Mouse (Mus musculus): ENCODE data around the gene Olfr1474. TPM values are rescaled to one million over a fixed set of nuclear protein-coding genes. Genes with fewer than 3 reads are reported as not detected.
"Not testable (repeated sequence)": the region's sequence is repeated elsewhere in the genome, so short reads cannot be mapped to it uniquely, and the experiment has no call there.

Gene Olfr1474
- polyA plus RNA-seq (2012; rRNA removed), result not detected in 2 replicates

DNA sequence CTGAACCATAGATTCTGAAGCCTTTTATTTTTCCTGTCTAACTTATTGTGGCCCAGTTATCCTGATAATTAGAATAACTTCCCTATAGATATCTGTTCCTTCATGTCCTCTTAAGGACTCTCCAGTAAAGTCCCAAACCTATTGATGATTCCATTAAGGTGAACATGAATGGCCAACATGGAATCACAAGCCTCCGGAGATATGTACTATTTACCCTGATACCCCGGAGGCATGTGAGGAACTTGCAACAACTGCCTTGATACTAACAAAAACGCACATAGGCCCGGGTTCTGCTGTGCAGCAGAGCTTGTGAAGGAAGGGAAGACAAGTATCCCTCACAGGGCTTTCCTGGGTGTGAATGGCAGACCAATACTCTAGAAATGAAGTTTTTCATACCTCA lies at the start of gene Olfr1474:
Gene Olfr1474, plus strand, starts transcription at position 301 of the 400 bp plus-strand sequence.
- H3K27me3 ChIP-seq (ENCODE audit: control insufficient read depth, insufficient read depth, low read length); H3K36me3 ChIP-seq (ENCODE audit: control insufficient read depth, insufficient read depth, low read length); H3K27ac ChIP-seq (ENCODE audit: insufficient read depth, low read depth, low read length); H3K4me3 ChIP-seq (ENCODE audit: low read depth, low read length); H3K4me1 ChIP-seq (ENCODE audit: control insufficient read depth, insufficient read depth, insufficient read length, low read length): not testable (repeated sequence)
- 71% methylated on average over 4 of the region's 4 CpGs for WGBS

DNA sequence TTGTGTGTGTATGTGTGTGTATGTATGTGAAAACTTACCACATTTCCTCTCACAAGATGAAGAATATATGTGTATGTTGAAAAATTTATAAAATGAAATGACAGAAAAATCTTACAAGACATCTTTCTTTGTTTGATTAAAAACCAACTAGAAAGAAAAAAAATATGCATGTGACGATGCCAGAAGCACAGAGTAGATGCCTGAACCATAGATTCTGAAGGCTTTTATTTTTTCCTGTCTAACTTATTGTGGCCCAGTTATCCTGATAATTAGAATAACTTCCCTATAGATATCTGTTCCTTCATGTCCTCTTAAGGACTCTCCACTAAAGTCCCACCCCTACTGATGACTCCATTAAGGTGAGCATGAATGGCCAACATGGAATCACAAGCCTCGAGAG lies 26.3 kb upstream of the Olfr1474 start, which contains the start of gene Olfr1471:
Gene Olfr1471, plus strand, starts transcription at position 301 of the 400 bp plus-strand sequence.
- not testable (repeated sequence) for H3K36me3 ChIP-seq (ENCODE audit: control insufficient read depth, insufficient read depth, low read length); H3K4me3 ChIP-seq (ENCODE audit: low read depth, low read length); H3K4me1 ChIP-seq (ENCODE audit: control insufficient read depth, insufficient read depth, insufficient read length, low read length); H3K27ac ChIP-seq (ENCODE audit: insufficient read depth, low read depth, low read length); H3K27me3 ChIP-seq (ENCODE audit: control insufficient read depth, insufficient read depth, low read length)
- 58% methylated on average over 2 of the region's 2 CpGs for WGBS

DNA sequence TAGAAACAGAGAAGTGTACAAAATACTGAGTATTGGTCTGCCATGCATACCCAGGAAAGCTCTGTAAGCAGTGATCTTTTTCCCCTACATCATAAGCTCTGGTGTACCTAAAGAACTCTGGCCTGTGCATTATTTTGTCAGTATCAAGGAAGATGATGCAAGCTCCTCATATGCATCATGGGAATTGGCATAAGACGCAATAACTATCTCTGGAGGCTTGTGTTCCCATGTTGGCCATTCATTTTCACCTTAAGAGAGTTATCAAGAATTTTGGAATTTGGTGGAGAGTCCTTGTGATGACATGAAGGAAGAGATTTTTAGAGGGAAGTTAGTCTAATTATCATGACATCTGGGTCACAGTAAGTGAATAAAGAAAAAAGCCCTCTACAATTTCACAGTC lies 13.4 kb upstream of the Olfr1474 start, which contains the start of gene Olfr1472:
Gene Olfr1472, minus strand, starts transcription at position 101 of the 400 bp plus-strand sequence.
- no peak within 1 kb of the TSS for H3K27ac ChIP-seq (ENCODE audit: insufficient read depth, low read depth, low read length)
- H3K4me1 ChIP-seq (ENCODE audit: control insufficient read depth, insufficient read depth, insufficient read length, low read length), result no peaks in the 10 kb centered on the region
- H3K4me3 ChIP-seq (ENCODE audit: low read depth, low read length), result no peak within 1 kb of the TSS
- no peaks in the 10 kb centered on the region for H3K27me3 ChIP-seq (ENCODE audit: control insufficient read depth, insufficient read depth, low read length)
- no peaks in the 10 kb centered on the region for H3K36me3 ChIP-seq (ENCODE audit: control insufficient read depth, insufficient read depth, low read length)
- TF ChIP-seq CTCF (IDR thresholded peaks at IDR 0.05; ENCODE audit: extremely low read depth, insufficient read length, insufficient replicate concordance, low read depth, low read length) (no peak), POLR2A (IDR thresholded peaks at IDR 0.05; ENCODE audit: low read depth, low read length) (no peak)
- WGBS, result 68% methylated on average over 1 of the region's 1 CpGs

DNA sequence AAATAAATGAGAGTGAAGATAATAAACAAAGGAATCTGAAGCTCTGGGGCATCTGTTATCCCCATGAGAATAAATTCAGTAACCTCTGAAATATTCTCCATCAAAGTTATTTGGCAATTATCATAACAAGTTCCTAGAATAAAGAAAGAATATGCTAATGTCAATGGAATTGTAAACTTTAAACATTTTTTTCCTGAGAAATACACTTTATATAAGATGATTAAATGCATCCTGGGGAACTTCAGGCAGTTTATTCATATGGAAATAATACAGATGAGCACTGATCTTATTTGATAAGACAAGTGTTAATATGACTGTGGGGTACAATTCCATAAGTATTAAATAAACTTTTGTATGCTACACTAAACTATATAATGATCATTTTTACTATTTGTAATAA lies 10.7 kb downstream of the Olfr1474 start, which contains the start of gene Olfr1475:
Gene Olfr1475, minus strand, starts transcription at position 101 of the 400 bp plus-strand sequence.
- no peak for TF ChIP-seq CTCF (IDR thresholded peaks at IDR 0.05; ENCODE audit: extremely low read depth, insufficient read length, insufficient replicate concordance, low read depth, low read length)
- Histone ChIP-seq H3K4me1 (ENCODE audit: control insufficient read depth, insufficient read depth, insufficient read length, low read length) (no peaks in the 10 kb centered on the region), H3K4me3 (ENCODE audit: low read depth, low read length) (no peak within 1 kb of the TSS), H3K36me3 (ENCODE audit: control insufficient read depth, insufficient read depth, low read length) (no peaks in the 10 kb centered on the region), H3K27me3 (ENCODE audit: control insufficient read depth, insufficient read depth, low read length) (no peaks in the 10 kb centered on the region), H3K27ac (ENCODE audit: insufficient read depth, low read depth, low read length) (no peak within 1 kb of the TSS)

DNA sequence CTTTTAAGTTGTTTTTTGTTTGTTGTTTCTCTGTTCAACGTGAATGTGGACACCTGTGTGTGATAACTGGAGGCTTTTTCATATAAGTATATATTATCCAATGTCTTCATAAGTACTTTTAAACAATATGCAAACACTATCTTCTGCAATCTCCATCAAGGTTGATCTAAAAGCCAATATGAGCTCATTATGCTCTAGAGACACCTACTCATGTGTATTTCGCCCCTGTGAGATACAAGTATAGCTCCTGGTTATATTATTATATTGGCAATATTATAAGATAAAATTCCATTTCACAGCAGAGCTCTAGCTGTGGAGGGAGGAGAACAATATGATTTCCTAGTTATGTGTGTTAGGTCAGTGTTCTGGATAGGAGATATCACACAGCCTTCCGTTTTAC lies 30.9 kb downstream of the Olfr1474 start, which contains the start of gene Olfr1477:
Gene Olfr1477, plus strand, starts transcription at position 301 of the 400 bp plus-strand sequence.
- WGBS, result 61% methylated on average over 3 of the region's 3 CpGs

More for the DNA sequence above, 30.9 kb downstream of the Olfr1474 start, which contains the start of gene Olfr1477:
- Histone ChIP-seq H3K36me3 (ENCODE audit: control insufficient read depth, insufficient read depth, low read length) (no peaks in the 10 kb centered on the region), H3K4me1 (ENCODE audit: control insufficient read depth, insufficient read depth, insufficient read length, low read length) (no peaks in the 10 kb centered on the region), H3K27me3 (ENCODE audit: control insufficient read depth, insufficient read depth, low read length) (no peaks in the 10 kb centered on the region), H3K4me3 (ENCODE audit: low read depth, low read length) (no peak within 1 kb of the TSS), H3K27ac (ENCODE audit: insufficient read depth, low read depth, low read length) (no peak within 1 kb of the TSS)
- TF ChIP-seq CTCF (IDR thresholded peaks at IDR 0.05; ENCODE audit: extremely low read depth, insufficient read length, insufficient replicate concordance, low read depth, low read length) (no peak), POLR2A (IDR thresholded peaks at IDR 0.05; ENCODE audit: low read depth, low read length) (no peak)

Other genes starting within 250 kb of the Olfr1474 start
- gene Olfr1463, start 238.2 kb upstream of the Olfr1474 start, polyA plus RNA-seq (2012; rRNA removed), result not detected in 2 replicates
- gene Olfr1465, start 154.0 kb upstream of the Olfr1474 start, polyA plus RNA-seq (2012; rRNA removed), result not detected in 2 replicates
- not detected in 2 replicates for gene Olfr1466, start 130.7 kb upstream of the Olfr1474 start, polyA plus RNA-seq (2012; rRNA removed)
- gene Olfr1467, start 107.3 kb upstream of the Olfr1474 start, polyA plus RNA-seq (2012; rRNA removed), result not detected in 2 replicates
- gene Olfr1469, start 61.7 kb upstream of the Olfr1474 start, polyA plus RNA-seq (2012; rRNA removed), result not detected in 2 replicates
- not detected in 2 replicates for gene Olfr1471, start 26.2 kb upstream of the Olfr1474 start, polyA plus RNA-seq (2012; rRNA removed)
- gene Olfr1472, start 13.5 kb upstream of the Olfr1474 start, polyA plus RNA-seq (2012; rRNA removed), result not detected in 2 replicates
- gene Olfr1475, start 10.6 kb downstream of the Olfr1474 start, polyA plus RNA-seq (2012; rRNA removed), result not detected in 2 replicates
- not detected in 2 replicates for gene Olfr1477, start 31.0 kb downstream of the Olfr1474 start, polyA plus RNA-seq (2012; rRNA removed)
- gene Olfr1480, start 58.3 kb downstream of the Olfr1474 start, polyA plus RNA-seq (2012; rRNA removed), result not detected in 2 replicates
- gene Olfr1484, start 113.9 kb downstream of the Olfr1474 start, polyA plus RNA-seq (2012; rRNA removed), result not detected in 2 replicates
- not detected in 2 replicates for gene Olfr1487, start 147.8 kb downstream of the Olfr1474 start, polyA plus RNA-seq (2012; rRNA removed)
- not detected in 2 replicates for gene Olfr1489, start 162.1 kb downstream of the Olfr1474 start, polyA plus RNA-seq (2012; rRNA removed)
- not detected in 2 replicates for gene Olfr1490, start 181.5 kb downstream of the Olfr1474 start, polyA plus RNA-seq (2012; rRNA removed)
- gene Olfr1491, start 227.7 kb downstream of the Olfr1474 start, polyA plus RNA-seq (2012; rRNA removed), result not detected in 2 replicates

All from small intestine, adult 2 months (tissue).